Mouse (Mus musculus): Measurements from ENCODE around the gene Zdhhc12. TPM values are rescaled to one million over a fixed set of nuclear protein-coding genes. Genes with fewer than 3 reads are reported as not detected.

Zdhhc12 gene
- total RNA-seq, 4 experiments from 2014 or later = 7.3 to 14.0 (median 10.4) TPM

Other genes starting within 250 kb of the Zdhhc12 start
- 10 to 100 TPM; 12.7 to 15.2 (median 13.8) TPM for gene Cercam, start 224.5 kb downstream of the Zdhhc12 start, total RNA-seq (2022)
- 100 to 1,000 TPM; 104 to 124 (median 114) TPM for gene Odf2, start 204.4 kb downstream of the Zdhhc12 start, total RNA-seq (2022)
- 10 to 100 TPM; 42.5 to 49.2 (median 44.9) TPM for gene Gle1, start 158.2 kb downstream of the Zdhhc12 start, total RNA-seq (2022)
- gene Sptan1, start 128.1 kb downstream of the Zdhhc12 start, total RNA-seq (2022) = 100 to 1,000 TPM; 744 to 871 (median 808) TPM
- gene Wdr34, start 44.8 kb downstream of the Zdhhc12 start, total RNA-seq (2022) = 10 to 100 TPM; 36.9 to 45.0 (median 39.9) TPM
- gene Set, start 36.3 kb downstream of the Zdhhc12 start, total RNA-seq (2022) = 100 to 1,000 TPM; 179 to 198 (median 186) TPM
- gene Pkn3, start 16.0 kb downstream of the Zdhhc12 start, total RNA-seq (2022) = 1 to 10 TPM; 2.1 to 6.1 (median 3.5) TPM
- gene Zer1, start 30.9 kb upstream of the Zdhhc12 start, total RNA-seq (2022) = 100 to 1,000 TPM; 173 to 203 (median 195) TPM
- 10 to 100 TPM; 49.6 to 61.9 (median 58.5) TPM for gene Tbc1d13, start 40.1 kb upstream of the Zdhhc12 start, total RNA-seq (2022)
- 10 to 100 TPM; 18.7 to 28.3 (median 21.4) TPM for gene Endog, start 77.8 kb upstream of the Zdhhc12 start, total RNA-seq (2022)
- 10 to 100 TPM; 32.9 to 40.2 (median 35.2) TPM for gene Spout1, start 84.8 kb upstream of the Zdhhc12 start, total RNA-seq (2022)
- gene Kyat1, start 112.2 kb upstream of the Zdhhc12 start, total RNA-seq (2022) = 10 to 100 TPM; 15.6 to 19.9 (median 16.9) TPM
- 10 to 100 TPM; 54.5 to 70.6 (median 60.3) TPM for gene Lrrc8a, start 144.1 kb upstream of the Zdhhc12 start, total RNA-seq (2022)
- 10 to 100 TPM in 2 of 4 experiments, 1 to 10 TPM in 2; 6.7 to 11.6 (median 9.9) TPM for gene Gm28035, start 146.9 kb upstream of the Zdhhc12 start, total RNA-seq (2022)
- gene Phyhd1, start 172.6 kb upstream of the Zdhhc12 start, total RNA-seq (2022) = 10 to 100 TPM; 19.3 to 33.3 (median 24.4) TPM
- not detected for gene Gm28038, start 187.4 kb upstream of the Zdhhc12 start, total RNA-seq (2022)
- gene Dolk, start 192.7 kb upstream of the Zdhhc12 start, total RNA-seq (2022) = 10 to 100 TPM; 20.4 to 24.6 (median 23.6) TPM
- gene Nup188, start 192.7 kb upstream of the Zdhhc12 start, total RNA-seq (2022) = 10 to 100 TPM; 18.6 to 22.4 (median 20.6) TPM